Mouse (Mus musculus) CH12.LX (cell line): ENCODE data around the gene Ccdc6. TPM values are rescaled to one million over a fixed set of nuclear protein-coding genes. Genes with fewer than 3 reads are reported as not detected.

Experiments
- DNase-seq: peaks from one replicate; pipeline ENCODE4 v3.0.0-alpha.2; 2013; ENCODE audit errors: extremely low read depth
- H3K27ac ChIP-seq: 2 replicates; pipeline ENCODE4 v1.5.1; 2012; ENCODE audit warnings: low read depth, mild to moderate bottlenecking, control low read depth, moderate library complexity; ENCODE audit not compliant: insufficient read depth
- H3K27me3 ChIP-seq: replicated peaks from 2 replicates; pipeline ENCODE3; 2012; ENCODE audit warnings: inconsistent platforms
- H3K36me3 ChIP-seq, 2 experiments: replicated peaks in 1 of 2; 2 replicates each; pipeline versions ENCODE3 to v1.6.1; 2012; ENCODE audit warnings: inconsistent platforms in 1 of 2, low read length in 1 of 2, mild to moderate bottlenecking in 1 of 2, mixed read lengths in 1 of 2, moderate library complexity in 1 of 2; ENCODE audit not compliant: control insufficient read depth in 1 of 2, insufficient read depth in 1 of 2
- H3K4me1 ChIP-seq, 2 experiments: 2 replicates each; pipeline ENCODE4 v1.6.1; 2012; ENCODE audit warnings: inconsistent platforms in 1 of 2, moderate library complexity in 1 of 2; ENCODE audit not compliant: insufficient read depth in 2 of 2, control insufficient read depth in 1 of 2
- H3K4me2 ChIP-seq: 2 replicates; pipeline ENCODE4 v1.6.1; 2012; ENCODE audit warnings: low read depth, mild to moderate bottlenecking, control low read depth; ENCODE audit not compliant: poor library complexity, insufficient read depth, severe bottlenecking
- H3K4me3 ChIP-seq, 3 experiments: fragments of 150-350 bp in 1 of 3; sonication (generic) in 1 of 3; replicated peaks in 1 of 3; 2 replicates each; pipeline versions ENCODE3 to v1.5.1; 2011 to 2012; ENCODE audit warnings: low read depth in 2 of 3, low read length in 2 of 3, mild to moderate bottlenecking in 2 of 3, moderate library complexity in 2 of 3, control low read depth in 1 of 3, improper control_type of control experiment in 1 of 3, inconsistent platforms in 1 of 3, mixed read lengths in 1 of 3; ENCODE audit not compliant: poor library complexity in 1 of 3
- H3K79me2 ChIP-seq: replicated peaks from 2 replicates; pipeline ENCODE4 v1.6.1; 2012; ENCODE audit warnings: mild to moderate bottlenecking, moderate library complexity; ENCODE audit not compliant: control insufficient read depth, poor library complexity, insufficient read depth, severe bottlenecking; ENCODE audit errors: extremely low read depth
- H3K9ac ChIP-seq: 2 replicates; pipeline ENCODE4 v1.6.1; 2012; ENCODE audit warnings: low read depth, mild to moderate bottlenecking, control low read depth, moderate library complexity; ENCODE audit not compliant: insufficient read depth
- H3K9me3 ChIP-seq: replicated peaks from 2 replicates; pipeline ENCODE3; 2012; ENCODE audit warnings: low read length, inconsistent platforms, mixed read lengths
- CHD1 ChIP-seq: IDR thresholded peaks from 2 replicates; pipeline ENCODE4 v1.6.1; 2012; ENCODE audit warnings: low read depth, low read length, improper control_type of control experiment, inconsistent platforms
- CHD2 ChIP-seq: IDR thresholded peaks from 2 replicates; pipeline ENCODE4 v1.6.1; 2011; ENCODE audit warnings: low read length, improper control_type of control experiment
- CTCF ChIP-seq, 2 experiments: IDR thresholded peaks in 1 of 2; conservative IDR thresholded peaks in 1 of 2; 2 replicates each; pipeline ENCODE4 v1.5.1; 2011 to 2012; ENCODE audit warnings: low read depth in 2 of 2, low read length in 2 of 2, improper control_type of control experiment in 1 of 2, inconsistent platforms in 1 of 2, mild to moderate bottlenecking in 1 of 2, moderate library complexity in 1 of 2
- E2F4 ChIP-seq: IDR thresholded peaks from 2 replicates; pipeline ENCODE4 v1.6.1; 2011; ENCODE audit warnings: low read depth, low read length, improper control_type of control experiment; ENCODE audit not compliant: insufficient replicate concordance
- ELF1 ChIP-seq: IDR thresholded peaks from 2 replicates; pipeline ENCODE4 v1.6.1; 2014; ENCODE audit warnings: low read depth, mild to moderate bottlenecking, inconsistent platforms, low read length, improper control_type of control experiment
- GABPA ChIP-seq: IDR thresholded peaks from 2 replicates; pipeline ENCODE4 v1.6.1; 2012; ENCODE audit warnings: low read depth, low read length, improper control_type of control experiment, inconsistent platforms; ENCODE audit not compliant: insufficient replicate concordance
- IRF4 ChIP-seq: IDR thresholded peaks from 2 replicates; pipeline ENCODE4 v1.6.1; 2014; ENCODE audit warnings: low read depth, mild to moderate bottlenecking, inconsistent platforms, low read length, improper control_type of control experiment
- JUND ChIP-seq: conservative IDR thresholded peaks from 2 replicates; pipeline ENCODE4 v1.6.1; 2011; ENCODE audit warnings: low read depth, low read length, improper control_type of control experiment
- KAT2A ChIP-seq: IDR thresholded peaks from 2 replicates; pipeline ENCODE4 v1.6.1; 2012; ENCODE audit warnings: low read length, improper control_type of control experiment, inconsistent platforms; ENCODE audit not compliant: insufficient replicate concordance
- MAX ChIP-seq: IDR thresholded peaks from 2 replicates; pipeline ENCODE4 v1.6.1; 2011; ENCODE audit warnings: low read length, improper control_type of control experiment
- MAZ ChIP-seq: IDR thresholded peaks from 2 replicates; pipeline ENCODE4 v1.6.1; 2012; ENCODE audit warnings: low read depth, mild to moderate bottlenecking, inconsistent platforms, low read length, improper control_type of control experiment, moderate library complexity
- MEF2A ChIP-seq: IDR thresholded peaks from 2 replicates; pipeline ENCODE4 v1.6.1; 2014; ENCODE audit warnings: low read depth, mild to moderate bottlenecking, inconsistent platforms, low read length, improper control_type of control experiment, borderline replicate concordance
- MXI1 ChIP-seq: IDR thresholded peaks from 2 replicates; pipeline ENCODE4 v1.6.1; 2011; ENCODE audit warnings: mild to moderate bottlenecking, low read depth, low read length, improper control_type of control experiment
- MYC ChIP-seq: IDR thresholded peaks from 2 replicates; pipeline ENCODE4 v1.6.1; 2011; ENCODE audit warnings: low read depth, mild to moderate bottlenecking, improper control_type of control experiment, low read length
- NELFE ChIP-seq: IDR thresholded peaks from 2 replicates; pipeline ENCODE4 v1.6.1; 2011; ENCODE audit warnings: low read depth, low read length, improper control_type of control experiment
- NRF1 ChIP-seq: IDR thresholded peaks from 2 replicates; pipeline ENCODE4 v1.6.1; 2014; ENCODE audit warnings: low read depth, mild to moderate bottlenecking, inconsistent platforms, low read length, improper control_type of control experiment, moderate library complexity
- PAX5 ChIP-seq: IDR thresholded peaks from 2 replicates; pipeline ENCODE4 v1.6.1; 2012; ENCODE audit warnings: low read length, inconsistent platforms, mixed read lengths
- POLR2AphosphoS2 ChIP-seq: IDR thresholded peaks from 2 replicates; pipeline ENCODE4 v1.6.1; 2011; ENCODE audit warnings: low read depth, low read length, improper control_type of control experiment
- RAD21 ChIP-seq: IDR thresholded peaks from 2 replicates; pipeline ENCODE4 v1.6.1; 2011; ENCODE audit warnings: low read depth, mild to moderate bottlenecking, low read length, improper control_type of control experiment, moderate library complexity
- RCOR1 ChIP-seq: conservative IDR thresholded peaks from 2 replicates; pipeline ENCODE4 v1.6.1; 2012; ENCODE audit warnings: low read depth, mild to moderate bottlenecking, inconsistent platforms, low read length, improper control_type of control experiment
- SMC3 ChIP-seq: IDR thresholded peaks from 2 replicates; pipeline ENCODE4 v1.6.1; 2011; ENCODE audit warnings: low read depth, low read length, improper control_type of control experiment
- TBP ChIP-seq: conservative IDR thresholded peaks from 2 replicates; pipeline ENCODE4 v1.6.1; 2011; ENCODE audit warnings: low read depth, low read length, improper control_type of control experiment
- UBTF ChIP-seq: IDR thresholded peaks from 2 replicates; pipeline ENCODE4 v1.6.1; 2012; ENCODE audit warnings: low read depth, mild to moderate bottlenecking, inconsistent platforms, low read length, improper control_type of control experiment, moderate library complexity
- USF1 ChIP-seq: IDR thresholded peaks from 2 replicates; pipeline ENCODE4 v1.6.1; 2014; ENCODE audit warnings: low read depth, mild to moderate bottlenecking, inconsistent platforms, low read length, improper control_type of control experiment
- ZC3H11A ChIP-seq: IDR thresholded peaks from 2 replicates; pipeline ENCODE4 v1.6.1; 2012; ENCODE audit warnings: low read depth, mild to moderate bottlenecking, inconsistent platforms, low read length, improper control_type of control experiment
- ZMIZ1 ChIP-seq: IDR thresholded peaks from 2 replicates; pipeline ENCODE4 v1.6.1; 2012; ENCODE audit warnings: low read depth, mild to moderate bottlenecking, inconsistent platforms, low read length, improper control_type of control experiment
- ZNF384 ChIP-seq: IDR thresholded peaks from 2 replicates; pipeline ENCODE4 v1.6.1; 2012; ENCODE audit warnings: low read depth, low read length, improper control_type of control experiment, inconsistent platforms
- dilution Hi-C: fragments of 300-500 bp; cut with MboI; formaldehyde crosslinking; loops from 2 replicates; pipeline ENCODE4 v1.14.3; 2020; ENCODE audit warnings: low sequenced_read_pairs; ENCODE audit not compliant: extremely low pct_unique_long_range_greater_than_20kb, extremely low pct_ligation_motif_present
- in situ Hi-C: fragments of 300-500 bp; cut with MboI; formaldehyde crosslinking; loops from 3 replicates; pipeline ENCODE4 v1.14.3; 2019; ENCODE audit warnings: low sequenced_read_pairs, low pct_ligation_motif_present, low pct_unique_long_range_greater_than_20kb, mixed read lengths
- polyA plus RNA-seq: library from polyadenylated mRNA; unstranded; fragments of >175 nt; gene quantifications from 2 replicates; pipeline ENCODE4 v1.2.1, GENCODE M21; 2012; ENCODE audit warnings: low read depth; ENCODE audit not compliant: insufficient read length
- total RNA-seq, 2 experiments: library from RNA; depleted of rRNA; stranded (reverse); fragments of 300-350 nt in 1 of 2; fragments of >200 nt in 1 of 2; gene quantifications; 2 replicates each; pipeline ENCODE4 v1.2.3; 2012 to 2014

Gene Ccdc6
- total and polyA plus RNA-seq, 3 experiments, result 19.7 to 36.7 (median 33.5) TPM

- H3K36me3 ChIP-seq, result peaks cover 7 to 16% of the 10 kb centered on the region in 2 experiments
- no peaks in the 10 kb centered on the region for H3K27me3 ChIP-seq
- H3K4me1 ChIP-seq, result peaks cover 2 to 25% of the 10 kb centered on the region in 2 experiments; a peak in 2 of 4 replicates
- no peak for TF ChIP-seq USF1
- no peak for TF ChIP-seq MEF2A
- no peak for TF ChIP-seq E2F4
- no peak for TF ChIP-seq CHD2
- TF ChIP-seq IRF4, result no peak
- no peak for TF ChIP-seq MAZ
- no peak for TF ChIP-seq SMC3
- no peak for TF ChIP-seq RCOR1
- no peak for TF ChIP-seq PAX5
- TF ChIP-seq JUND, result no peak
- TF ChIP-seq ZNF384, result no peak
- no peak for TF ChIP-seq CTCF (conservative IDR thresholded peaks at IDR 0.05 in 1 of 2, IDR thresholded peaks at IDR 0.05 in 1 of 2; ENCODE audit: low read depth in 2 of 2, low read length in 2 of 2)
- no peak for TF ChIP-seq TBP
- no peak for TF ChIP-seq POLR2AphosphoS2
- no peak for TF ChIP-seq ZMIZ1
- no peak for TF ChIP-seq ELF1
- TF ChIP-seq GABPA, result no peak
- no peak for TF ChIP-seq MYC
- no peaks in the 10 kb centered on the region for H3K9me3 ChIP-seq
- no peak overlapping the region for H3K9ac ChIP-seq
- no peak overlapping the region for H3K4me3 ChIP-seq
- no peaks in the 10 kb centered on the region for H3K79me2 ChIP-seq
- H3K27ac ChIP-seq, result no peak overlapping the region
- no peak for DNase-seq
- no peak overlapping the region for H3K4me2 ChIP-seq
- dilution Hi-C loops, result no loop called here
- in situ Hi-C loops, result loop anchor here (10.0 kb wide), 1 partner anchor 97 kb away; no protein-coding TSS in a partner anchor
Measured at GRCm38 (mm10) chr10:70197601-70198000, 100.7 kb downstream of the Ccdc6 start.

- Histone ChIP-seq H3K4me2 (no peak overlapping the region), H3K36me3 (peaks cover 4 to 13% of the 10 kb centered on the region in 2 experiments), H3K4me3 (no peak overlapping the region), H3K9me3 (no peaks in the 10 kb centered on the region), H3K79me2 (no peaks in the 10 kb centered on the region), H3K9ac (no peak overlapping the region), H3K27me3 (no peaks in the 10 kb centered on the region), H3K27ac (no peak overlapping the region), H3K4me1 (peaks cover 2 to 25% of the 10 kb centered on the region in 2 experiments; a peak in 2 of 4 replicates)
- DNase-seq, result no peak
- dilution Hi-C loops, result no loop called here
- in situ Hi-C loops, result loop anchor here (10.0 kb wide), 1 partner anchor 97 kb away; no protein-coding TSS in a partner anchor
- no peak for TF ChIP-seq KAT2A
- no peak for TF ChIP-seq ZNF384
- TF ChIP-seq CTCF (conservative IDR thresholded peaks at IDR 0.05 in 1 of 2, IDR thresholded peaks at IDR 0.05 in 1 of 2; ENCODE audit: low read depth in 2 of 2, low read length in 2 of 2), result no peak
- no peak for TF ChIP-seq UBTF
- TF ChIP-seq E2F4, result no peak
- TF ChIP-seq GABPA, result no peak
- TF ChIP-seq POLR2AphosphoS2, result no peak
- no peak for TF ChIP-seq NRF1
- TF ChIP-seq RCOR1, result no peak
- TF ChIP-seq RAD21, result no peak
- no peak for TF ChIP-seq CHD1
- TF ChIP-seq MAX, result no peak
- no peak for TF ChIP-seq CHD2
- TF ChIP-seq MEF2A, result no peak
- no peak for TF ChIP-seq MXI1
- TF ChIP-seq ZMIZ1, result no peak
- no peak for TF ChIP-seq NELFE
- TF ChIP-seq ZC3H11A, result no peak
Measured at GRCm38 (mm10) chr10:70198012-70198411, 101.1 kb downstream of the Ccdc6 start.
